Mouse (Mus musculus) small intestine, adult 2 months (tissue): ENCODE data around the gene Kbtbd4.

Source experiments
- CTCF ChIP-seq: fragments of 200-500 bp; IDR thresholded peaks from 2 replicates; pipeline ENCODE4 v1.5.1; 2012; ENCODE audit warnings: low read depth, mild to moderate bottlenecking, control low read depth, inconsistent platforms, low read length, moderate library complexity, mixed read lengths; ENCODE audit not compliant: insufficient replicate concordance, insufficient read length; ENCODE audit errors: extremely low read depth
- POLR2A ChIP-seq: fragments of 200-500 bp; IDR thresholded peaks from 2 replicates; pipeline ENCODE4 v1.6.1; 2012; ENCODE audit warnings: low read depth, mild to moderate bottlenecking, control low read depth, inconsistent platforms, low read length, moderate library complexity

DNA sequence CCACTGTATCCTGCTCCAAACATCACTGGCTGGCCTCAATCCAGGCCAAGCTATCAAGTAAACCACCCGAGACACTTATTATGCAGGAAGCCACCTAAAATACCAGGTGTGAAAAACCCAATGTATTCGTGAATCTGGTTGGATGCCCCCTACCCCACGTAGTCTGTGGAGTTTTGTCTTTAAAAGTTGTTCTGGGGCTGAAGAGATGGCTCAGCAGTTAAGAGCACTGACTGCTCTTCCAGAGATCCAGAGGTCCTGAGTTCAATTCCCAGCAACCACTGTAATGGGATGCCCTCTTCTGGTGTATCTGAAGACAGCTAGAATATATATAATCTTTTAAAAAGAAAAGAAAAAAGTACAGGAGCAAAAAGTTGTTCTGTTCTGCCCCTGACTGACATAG lies 33.8 kb downstream of the Kbtbd4 start:
- TF ChIP-seq CTCF: no peak
- no peak for TF ChIP-seq POLR2A
